Mouse (Mus musculus): ENCODE measurements around the gene Paqr4. TPM values are rescaled to one million over a fixed set of nuclear protein-coding genes. Genes with fewer than 3 reads are reported as not detected.

Paqr4 gene
- 2.6 TPM for total RNA-seq (2023)

DNA sequence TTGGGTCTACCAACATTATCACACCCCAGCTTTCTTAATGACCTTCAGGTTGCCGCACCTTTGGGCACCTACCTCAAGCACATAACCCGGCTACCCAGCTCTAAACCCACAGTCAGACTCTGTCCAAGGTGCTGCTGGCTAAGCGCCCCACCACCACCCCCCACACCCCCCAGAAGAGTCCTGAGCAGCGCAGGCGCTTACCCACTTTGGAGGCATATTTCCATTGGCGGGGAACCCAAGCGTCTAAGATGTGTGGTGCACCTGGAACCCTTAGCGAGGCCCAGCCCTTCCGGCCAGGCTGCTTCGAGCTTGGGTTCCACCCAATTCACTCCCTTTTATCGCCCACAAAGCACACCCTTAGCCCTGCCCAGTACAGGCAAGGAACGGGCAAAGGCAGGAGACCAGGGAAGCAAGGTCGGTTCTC, at the start of gene Paqr4:
Paqr4 (minus strand) TSS at position 270 of the 424 bp plus-strand sequence.

DNA sequence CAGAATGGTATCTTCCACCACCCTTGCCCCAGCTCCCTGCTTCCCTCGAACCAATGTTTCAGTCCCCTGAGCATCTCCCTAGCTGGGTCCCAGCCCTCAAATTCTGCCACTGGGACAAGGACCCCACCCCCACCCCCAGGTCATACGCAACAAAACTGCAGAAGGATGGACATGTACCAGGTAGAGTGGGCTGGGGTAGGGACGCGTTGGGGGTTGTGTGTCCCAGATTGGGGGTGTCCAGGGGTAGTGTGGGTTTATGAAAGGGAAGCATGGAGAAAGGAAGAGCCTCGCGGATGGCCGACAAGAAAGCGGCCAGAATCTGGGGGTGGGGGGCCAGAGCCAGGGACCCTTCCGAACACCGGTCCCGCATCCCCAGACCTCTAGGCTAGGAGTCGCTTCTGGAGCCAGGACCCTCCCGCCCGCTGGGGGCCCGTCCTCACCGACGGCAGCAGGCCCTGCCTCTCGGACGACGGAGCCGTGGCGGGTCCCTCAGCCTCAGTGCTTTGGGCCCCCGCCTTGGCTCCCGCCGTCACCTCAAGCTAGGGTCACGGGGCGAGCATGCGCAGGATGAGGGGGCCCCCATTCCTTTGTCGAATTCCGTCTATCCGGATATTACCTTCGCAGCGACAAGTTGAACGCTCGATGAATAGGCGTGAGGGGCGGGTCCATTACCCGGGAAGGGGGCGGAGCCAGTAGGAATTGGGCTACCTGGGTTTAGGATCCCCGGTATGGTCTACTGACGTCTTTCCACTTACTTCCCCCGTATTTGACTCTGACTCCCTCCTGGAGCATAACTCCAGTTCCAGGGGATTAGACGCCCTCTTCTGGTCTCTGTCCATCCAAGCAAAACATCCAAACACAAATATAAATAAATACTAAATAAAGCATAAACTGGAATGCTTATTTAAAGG, 45.1 kb upstream of the Paqr4 start, which contains the start of gene Flywch2:
Flywch2 (minus strand) TSS at position 521 of the 911 bp plus-strand sequence.

GRCm38 (mm10) chr17:23771284-23772218, 30.9 kb upstream of the Paqr4 start, which contains the start of gene Flywch1:
TSS of gene Flywch1 (minus strand) at chr17:23771602.

GRCm38 (mm10) chr17:23745301-23746251, 4.9 kb upstream of the Paqr4 start, which contains the start of gene Kremen2:
TSS of gene Kremen2 (minus strand) at chr17:23745833.

DNA sequence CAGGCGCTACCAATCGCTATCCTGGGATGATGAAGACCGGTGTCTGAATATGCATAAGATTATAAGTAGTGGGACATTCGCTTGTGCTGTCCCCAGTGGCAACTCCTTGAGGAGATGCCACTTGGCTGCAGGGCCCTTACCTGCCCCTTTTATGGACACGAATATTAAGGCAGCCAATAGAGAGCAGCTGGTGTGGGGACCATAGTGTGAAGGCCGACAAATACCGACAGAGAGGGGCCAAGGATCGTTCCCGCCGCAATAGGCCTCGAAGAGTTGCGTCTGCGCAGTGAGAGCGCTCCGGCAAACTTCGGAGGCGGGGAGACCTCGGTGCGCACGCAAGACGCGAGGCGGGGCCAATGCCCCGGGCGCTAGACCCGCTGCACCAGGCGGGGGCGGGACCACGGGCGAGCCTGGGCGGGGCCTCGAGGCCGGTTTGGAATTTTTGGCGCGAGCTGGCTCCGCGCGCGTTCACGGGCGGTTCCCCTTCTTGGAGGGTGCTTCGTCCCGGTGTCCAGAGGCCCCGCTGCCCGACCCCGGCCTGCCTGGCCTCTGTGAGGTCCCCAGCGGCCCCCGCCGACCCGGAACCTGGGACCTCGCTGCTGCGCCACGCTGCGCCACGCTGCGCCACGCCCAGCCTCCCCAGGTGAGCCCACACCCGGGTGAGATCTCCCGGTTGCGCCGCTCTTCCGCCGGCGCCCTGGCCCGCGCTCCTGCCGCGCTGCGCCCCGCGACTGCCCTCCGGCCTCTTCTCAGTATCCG, 14.5 kb downstream of the Paqr4 start, which contains the start of gene Pkmyt1:
Pkmyt1 (plus strand) TSS at position 338 of the 759 bp plus-strand sequence.

DNA sequence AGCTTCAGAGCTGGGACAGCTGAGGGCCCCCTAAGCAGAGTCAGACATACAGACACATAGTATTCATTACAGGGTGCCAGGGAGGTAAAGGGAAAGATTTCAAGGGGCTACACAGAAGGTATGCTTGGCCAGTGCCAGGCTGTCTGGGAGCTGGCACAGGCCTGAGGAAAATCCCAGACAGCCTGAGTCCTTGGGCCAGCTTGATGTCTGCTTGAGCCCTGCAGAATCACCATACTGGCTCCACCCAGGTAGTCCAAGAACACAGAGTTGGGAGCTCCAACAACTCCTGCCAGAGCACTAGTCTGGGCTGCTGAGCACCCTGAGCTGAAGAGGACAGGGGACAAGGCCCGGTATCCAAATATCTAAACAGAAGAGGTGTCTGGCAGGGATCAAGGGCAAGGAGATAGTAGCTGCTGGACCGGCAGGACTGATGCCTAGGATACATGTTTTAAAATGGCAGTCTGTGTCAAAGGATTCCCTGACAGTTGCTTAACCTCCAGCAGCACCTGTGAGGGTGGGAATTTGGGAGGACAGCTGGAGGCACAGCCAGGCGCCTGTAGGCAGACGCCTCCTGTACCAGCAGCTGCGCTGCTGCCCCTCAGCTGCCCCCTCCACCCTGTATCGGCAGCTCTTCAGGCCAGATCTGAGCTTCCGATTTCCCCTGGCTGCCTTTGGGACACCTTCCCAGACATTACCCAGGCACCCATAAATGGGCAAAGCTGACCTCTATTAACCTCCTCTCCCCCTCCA, 18.1 kb downstream of the Paqr4 start, which contains the start of gene 1520401A03Rik:
1520401A03Rik (minus strand) TSS at position 408 of the 750 bp plus-strand sequence.

Other genes starting within 250 kb of the Paqr4 start
- 7.4 TPM for gene Zfp213, start 176.6 kb downstream of the Paqr4 start, total RNA-seq (2023)
- gene Zfp13, start 141.4 kb downstream of the Paqr4 start, total RNA-seq (2023): not detected
- gene Zscan10, start 140.0 kb downstream of the Paqr4 start, total RNA-seq (2023): not detected
- 0.34 TPM for gene Mmp25, start 95.6 kb downstream of the Paqr4 start, total RNA-seq (2023)
- gene Bicdl2, start 80.4 kb downstream of the Paqr4 start, total RNA-seq (2023): 0.34 TPM
- gene Hcfc1r1, start 67.3 kb downstream of the Paqr4 start, total RNA-seq (2023): 34.9 TPM
- gene Thoc6, start 67.0 kb downstream of the Paqr4 start, total RNA-seq (2023): 23.4 TPM
- gene Tnfrsf12a, start 63.4 kb downstream of the Paqr4 start, total RNA-seq (2023): 38.4 TPM
- gene Cldn6, start 61.6 kb downstream of the Paqr4 start, total RNA-seq (2023): not detected
- not detected for gene Cldn9, start 56.8 kb downstream of the Paqr4 start, total RNA-seq (2023)
- gene 1520401A03Rik, start 18.1 kb downstream of the Paqr4 start, total RNA-seq (2023): not detected
- 35.0 TPM for gene Pkmyt1, start 14.5 kb downstream of the Paqr4 start, total RNA-seq (2023)
- gene Kremen2, start 5.0 kb upstream of the Paqr4 start, total RNA-seq (2023): 1.1 TPM
- gene Flywch1, start 30.7 kb upstream of the Paqr4 start, total RNA-seq (2023): 23.9 TPM
- not detected for gene Flywch2, start 45.2 kb upstream of the Paqr4 start, total RNA-seq (2023)
- gene Srrm2, start 49.7 kb upstream of the Paqr4 start, total RNA-seq (2023): 1,331 TPM
- 176 TPM for gene Elob, start 88.3 kb upstream of the Paqr4 start, total RNA-seq (2023)
- gene Prss33, start 95.2 kb upstream of the Paqr4 start, total RNA-seq (2023): not detected
- not detected for gene Prss32, start 103.0 kb upstream of the Paqr4 start, total RNA-seq (2023)
- 0.86 TPM for gene Prss41, start 103.3 kb upstream of the Paqr4 start, total RNA-seq (2023)
- not detected for gene Prss21, start 127.2 kb upstream of the Paqr4 start, total RNA-seq (2023)
- gene Dcpp1, start 140.0 kb upstream of the Paqr4 start, total RNA-seq (2023): not detected
- not detected for gene Dcpp2, start 140.0 kb upstream of the Paqr4 start, total RNA-seq (2023)
- not detected for gene Dcpp3, start 176.6 kb upstream of the Paqr4 start, total RNA-seq (2023)
- gene Sbp, start 200.8 kb upstream of the Paqr4 start, total RNA-seq (2023): not detected
- not detected for gene Sbpl, start 214.4 kb upstream of the Paqr4 start, total RNA-seq (2023)
- 3.3 TPM for gene Prss30, start 239.7 kb upstream of the Paqr4 start, total RNA-seq (2023)